Mouse (Mus musculus) Patski (cell line): Measurements from ENCODE around the gene Ptov1. TPM values are rescaled to one million over a fixed set of nuclear protein-coding genes. Genes with fewer than 3 reads are reported as not detected.

ENCODE experiments used
- ATAC-seq: fragments of 100-300 bp; one replicate; pipeline ENCODE4 v1.8.0; 2021
- CTCF ChIA-PET: fragments of 350-600 bp; sonication (Branson Sonifier 250); formaldehyde crosslinking; loops from one replicate; lab custom pipeline; 2022; ENCODE audit warnings: inconsistent platforms; lab: Charles Lee
- POLR2A ChIA-PET: fragments of 350-600 bp; sonication (Branson Sonifier 250); formaldehyde crosslinking; loops from one replicate; lab custom pipeline; 2022; ENCODE audit warnings: antibody characterized with exemption, inconsistent platforms; lab: Charles Lee
- DNase-seq: peaks from one replicate; pipeline ENCODE4 v3.0.0-alpha.2; 2011; ENCODE audit warnings: low read depth, low spot score
- H3K27me3 ChIP-seq: fragments of 371-371 bp; one replicate; pipeline ENCODE4 v1.5.1; 2021
- CTCF ChIP-seq: fragments of 100-300 bp; IDR thresholded peaks from one replicate; pipeline ENCODE4 v1.5.1; 2021
- in situ Hi-C: fragments of 300-500 bp; cut with MboI; formaldehyde crosslinking; loops from 3 replicates; pipeline ENCODE4 v1.11.1; 2018; ENCODE audit warnings: low pct_unique_long_range_greater_than_20kb, mixed read lengths
- polyA plus RNA-seq: library from polyadenylated mRNA; unstranded; gene quantifications from one replicate; pipeline ENCODE4 v1.2.3, GENCODE M21; 2021

Ptov1 gene
- polyA plus RNA-seq, 1 experiment from 2014 or later: 308 TPM

- TF ChIP-seq CTCF: no peak
- CTCF ChIA-PET: interaction anchor here (0.7 to 1.5 kb wide), 4 partner anchors 8 to 89 kb away, joined by 3 to 4 read pairs (median 4); partner anchors contain the start of gene Med25
- ATAC-seq (peak; percentile 21), DNase-seq (no peak)
- in situ Hi-C loops: loop anchor here (25.0 kb wide), 1 partner anchor 843 kb away; the partner anchor contains the start of genes Dbp, Fam83e, Rpl18 and Sphk2
- POLR2A ChIA-PET: interaction anchor here (0.6 to 2.4 kb wide), 6 partner anchors 12 to 61 kb away, joined by 3 to 9 read pairs (median 4); partner anchors contain the start of genes Ap2a1, Med25 and Pnkp
- no peaks in the 10 kb centered on the region for H3K27me3 ChIP-seq
Observed at GRCm38 (mm10) chr7:44868919-44869696, 480 bp downstream of the Ptov1 start.

GRCm38 (mm10) chr7:44868465-44868864, 1.1 kb downstream of the Ptov1 start:
- DNase-seq: no peak
- H3K27me3 ChIP-seq: no peaks in the 10 kb centered on the region
- ChIA-PET CTCF (interaction anchor here (1.5 kb wide), 1 partner anchor 23 kb away, joined by 4 read pairs; the partner anchor contains the start of gene Med25), POLR2A (interaction anchor here (1.5 to 2.4 kb wide), 2 partner anchors 11 to 62 kb away, joined by 5 to 9 read pairs; partner anchors contain the start of genes Ap2a1 and Pnkp)
- no peak for ATAC-seq
- in situ Hi-C loops: loop anchor here (25.0 kb wide), 1 partner anchor 844 kb away; the partner anchor contains the start of genes Dbp, Fam83e, Rpl18 and Sphk2
- no peak for TF ChIP-seq CTCF

- no peak for DNase-seq
- in situ Hi-C loops: loop anchor here (25.0 kb wide), 1 partner anchor 844 kb away; the partner anchor contains the start of genes Dbp, Fam83e, Rpl18 and Sphk2
- ChIA-PET POLR2A (interaction anchor here (1.5 to 2.4 kb wide), 2 partner anchors 10 to 62 kb away, joined by 5 to 9 read pairs; partner anchors contain the start of genes Ap2a1 and Pnkp), CTCF (no interaction called here)
- no peak for ATAC-seq
- H3K27me3 ChIP-seq: no peaks in the 10 kb centered on the region
- TF ChIP-seq CTCF: no peak
Observed at GRCm38 (mm10) chr7:44867802-44868201, 1.8 kb downstream of the Ptov1 start.

- DNase-seq (no peak), ATAC-seq (no peak)
- ChIA-PET POLR2A (interaction anchor here (0.6 kb wide), 1 partner anchor 59 kb away, joined by 5 read pairs; no protein-coding TSS in a partner anchor), CTCF (no interaction called here)
- H3K27me3 ChIP-seq: no peaks in the 10 kb centered on the region
- in situ Hi-C loops: loop anchor here (25.0 kb wide), 1 partner anchor 845 kb away; the partner anchor contains the start of genes Dbp, Fam83e, Rpl18 and Sphk2
- no peak for TF ChIP-seq CTCF
Observed at GRCm38 (mm10) chr7:44867010-44867702, 2.4 kb downstream of the Ptov1 start.

GRCm38 (mm10) chr7:44866276-44867009, 3.1 kb downstream of the Ptov1 start:
- POLR2A ChIA-PET: interaction anchor here (0.6 to 1.1 kb wide), 2 partner anchors 12 to 59 kb away, joined by 4 to 5 read pairs; no protein-coding TSS in a partner anchor
- CTCF ChIA-PET: interaction anchor here (1.3 kb wide), 1 partner anchor 11 kb away, joined by 5 read pairs; no protein-coding TSS in a partner anchor
- in situ Hi-C loops: loop anchor here (25.0 kb wide), 1 partner anchor 846 kb away; the partner anchor contains the start of genes Dbp, Fam83e, Rpl18 and Sphk2
- no peak for TF ChIP-seq CTCF
- no peaks in the 10 kb centered on the region for H3K27me3 ChIP-seq
- no peak for ATAC-seq
- DNase-seq: no peak

- ATAC-seq (no peak), DNase-seq (no peak)
- ChIA-PET POLR2A (interaction anchor here (0.6 to 1.0 kb wide), 2 partner anchors 9 to 27 kb away, joined by 3 read pairs; no protein-coding TSS in a partner anchor), CTCF (interaction anchor here (1.4 kb wide), 1 partner anchor 10 kb away, joined by 4 read pairs; no protein-coding TSS in a partner anchor)
- no peaks in the 10 kb centered on the region for H3K27me3 ChIP-seq
- no peak for TF ChIP-seq CTCF
- in situ Hi-C loops: loop anchor here (25.0 kb wide), 1 partner anchor 847 kb away; the partner anchor contains the start of genes Dbp, Fam83e, Rpl18 and Sphk2
Observed at GRCm38 (mm10) chr7:44864595-44865542, 4.7 kb downstream of the Ptov1 start.

GRCm38 (mm10) chr7:44863982-44864494, 5.5 kb downstream of the Ptov1 start:
- ChIA-PET CTCF (interaction anchor here (1.4 kb wide), 1 partner anchor 9 kb away, joined by 4 read pairs; no protein-coding TSS in a partner anchor), POLR2A (no interaction called here)
- no peak for TF ChIP-seq CTCF
- ATAC-seq (no peak), DNase-seq (no peak)
- no peaks in the 10 kb centered on the region for H3K27me3 ChIP-seq
- in situ Hi-C loops: loop anchor here (25.0 kb wide), 1 partner anchor 848 kb away; the partner anchor contains the start of genes Dbp, Fam83e, Rpl18 and Sphk2

- ChIA-PET POLR2A (no interaction called here), CTCF (no interaction called here)
- DNase-seq: no peak
- in situ Hi-C loops: loop anchor here (25.0 kb wide), 1 partner anchor 849 kb away; the partner anchor contains the start of genes Dbp, Fam83e, Rpl18 and Sphk2
- no peak for TF ChIP-seq CTCF
- H3K27me3 ChIP-seq: no peaks in the 10 kb centered on the region
- ATAC-seq: no peak
Observed at GRCm38 (mm10) chr7:44863210-44863609, 6.4 kb downstream of the Ptov1 start.
